Mouse (Mus musculus): Measurements from ENCODE around the gene Akap1.
A peak's percentile ranks its signal among the peaks of the same experiment; 100 is the strongest.

Akap1 gene

DNA sequence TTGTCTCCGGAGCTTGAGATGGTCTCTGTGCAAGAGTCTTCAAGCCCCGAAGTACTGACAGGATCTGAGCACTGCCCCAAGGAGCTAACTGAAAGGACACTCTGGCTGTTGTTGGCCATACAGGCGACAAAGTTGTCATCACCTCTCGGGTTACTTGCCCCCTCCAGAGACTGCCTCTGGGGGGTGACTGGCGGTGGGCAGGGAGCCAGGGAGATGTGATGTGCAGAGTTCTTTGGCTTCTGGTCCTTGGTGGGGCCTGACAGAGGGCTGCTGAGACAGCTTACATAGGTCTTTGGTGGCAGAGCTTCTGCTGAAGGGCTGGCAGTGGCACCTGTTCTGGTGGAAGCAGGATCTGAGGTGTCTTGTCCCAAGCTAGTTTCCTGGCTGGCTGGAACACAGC, 20.0 kb downstream of the Akap1 start:
- DNase-seq (ENCODE audit: low read depth, low spot score): no peak

DNA sequence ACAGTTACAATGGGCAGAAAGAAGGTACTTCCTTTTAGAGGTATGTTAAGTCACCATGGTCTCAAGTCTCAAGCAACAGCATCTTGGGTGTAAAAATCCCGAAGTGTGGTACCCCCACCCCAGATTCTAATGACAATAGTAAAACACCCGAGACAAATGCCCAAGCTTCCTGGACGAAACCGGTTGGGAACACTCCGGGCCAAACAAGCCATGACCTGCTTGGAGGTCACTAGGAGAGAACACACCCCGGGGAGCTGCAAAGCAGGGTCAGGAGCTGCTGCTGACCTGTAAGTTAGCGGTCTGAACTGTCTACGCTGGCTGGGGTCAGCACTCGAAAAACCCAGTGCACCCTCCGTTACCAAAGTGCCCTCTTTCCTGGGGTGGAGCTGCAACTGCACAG, 21.1 kb downstream of the Akap1 start:
- no peak for DNase-seq (ENCODE audit: low read depth, low spot score)

DNA sequence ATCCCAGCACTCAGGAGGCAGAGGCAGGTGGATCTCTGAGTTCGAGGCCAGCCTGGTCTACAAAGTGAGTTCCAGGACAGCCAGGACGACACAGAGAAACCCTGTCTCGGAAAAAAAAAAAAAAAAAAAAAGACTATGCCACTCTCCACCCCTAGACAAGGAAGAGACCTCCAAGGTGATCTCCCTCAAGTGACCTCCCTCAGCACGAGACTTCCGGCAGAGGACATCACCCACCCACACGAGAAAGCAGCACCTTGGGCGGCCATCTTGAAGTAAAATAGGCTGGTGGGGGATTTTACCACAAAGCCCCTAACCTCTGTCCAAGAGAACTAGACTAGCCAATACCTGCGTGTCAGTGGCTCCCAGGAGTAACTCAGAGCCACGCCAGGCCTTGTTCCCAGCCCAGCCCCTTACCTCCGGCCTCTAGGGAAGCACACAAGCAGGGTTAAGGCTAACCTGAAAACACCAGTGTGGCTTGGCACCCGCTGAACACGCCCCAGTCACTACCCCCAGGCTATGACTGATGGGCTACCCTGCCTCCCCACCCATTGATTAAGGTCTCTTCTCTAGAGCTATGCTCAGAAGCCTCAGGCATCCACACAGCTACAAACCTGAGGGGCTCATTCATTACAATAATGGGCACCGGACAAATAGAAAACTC, 21.9 kb downstream of the Akap1 start:
- no peak for DNase-seq (ENCODE audit: low read depth, low spot score)

DNA sequence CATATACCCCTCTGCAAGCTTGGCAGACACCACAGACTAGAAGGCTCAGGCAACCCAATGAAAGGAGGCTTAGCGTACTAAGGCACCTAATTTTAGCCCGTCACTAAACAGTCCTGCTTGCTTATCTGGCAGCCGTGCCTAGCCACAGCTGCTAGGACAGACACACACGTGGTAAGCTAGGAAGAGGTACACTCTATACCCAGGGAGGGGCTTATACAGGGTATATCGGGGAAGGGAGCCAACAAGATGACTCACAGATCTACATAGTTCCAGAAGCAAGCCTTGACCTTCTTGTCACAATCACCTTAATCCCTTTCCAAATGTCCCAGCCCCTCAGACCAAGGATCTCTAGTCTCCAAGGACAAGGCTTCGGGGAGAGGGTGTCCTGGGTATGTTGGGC, 23.0 kb downstream of the Akap1 start:
- peak; percentile 61 for DNase-seq (ENCODE audit: low read depth, low spot score)

DNA sequence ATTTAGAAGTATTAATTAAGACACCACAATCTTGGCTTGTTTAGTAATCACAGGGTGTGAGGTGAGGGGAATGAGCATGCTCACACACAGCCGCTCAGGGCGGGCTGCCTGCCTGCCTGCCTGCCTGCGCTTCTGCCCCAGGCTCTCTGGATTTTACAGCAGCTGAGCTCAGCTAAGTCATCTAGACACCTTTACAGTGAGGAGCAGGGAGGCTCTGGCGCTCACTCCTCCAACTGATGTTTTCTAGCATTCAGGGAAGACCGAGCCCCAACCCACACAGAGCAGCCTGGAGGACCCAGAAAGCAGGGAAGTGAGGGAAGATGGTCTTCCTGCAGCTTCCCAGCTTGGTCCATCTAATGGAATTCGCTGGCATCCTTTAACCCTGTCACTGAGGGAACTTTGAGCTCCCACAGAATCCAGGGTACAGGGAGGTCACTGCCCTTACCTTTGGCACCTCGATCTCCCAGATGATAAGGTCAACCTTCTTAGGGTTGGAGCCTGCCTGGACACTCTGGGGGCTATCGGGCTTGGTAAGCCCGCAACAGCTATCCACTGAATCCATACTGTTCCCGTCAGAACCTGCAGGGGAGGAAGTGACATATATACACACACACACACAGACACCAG, 23.5 kb downstream of the Akap1 start:
- DNase-seq (ENCODE audit: low read depth, low spot score): peak; percentile 65

DNA sequence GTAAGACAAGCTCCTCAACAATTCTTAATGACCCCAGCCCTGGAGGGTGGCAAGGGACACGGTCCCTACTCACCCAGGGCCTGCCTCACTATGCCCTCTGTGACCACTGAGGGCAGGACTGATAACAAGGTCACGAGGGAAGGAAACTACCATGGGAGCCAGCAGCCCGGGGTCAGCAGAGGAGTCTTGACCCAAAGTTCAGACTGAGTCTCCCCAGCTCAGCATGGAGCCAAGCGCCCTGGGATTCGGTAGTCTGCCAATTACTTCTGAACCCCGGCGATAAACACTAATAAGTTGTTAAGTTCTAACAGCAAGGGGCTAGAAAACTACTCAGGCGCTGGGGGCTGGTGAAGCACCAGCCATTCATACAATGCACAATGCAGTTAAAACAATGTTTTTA, 24.1 kb downstream of the Akap1 start:
- no peak for DNase-seq (ENCODE audit: low read depth, low spot score)

DNA sequence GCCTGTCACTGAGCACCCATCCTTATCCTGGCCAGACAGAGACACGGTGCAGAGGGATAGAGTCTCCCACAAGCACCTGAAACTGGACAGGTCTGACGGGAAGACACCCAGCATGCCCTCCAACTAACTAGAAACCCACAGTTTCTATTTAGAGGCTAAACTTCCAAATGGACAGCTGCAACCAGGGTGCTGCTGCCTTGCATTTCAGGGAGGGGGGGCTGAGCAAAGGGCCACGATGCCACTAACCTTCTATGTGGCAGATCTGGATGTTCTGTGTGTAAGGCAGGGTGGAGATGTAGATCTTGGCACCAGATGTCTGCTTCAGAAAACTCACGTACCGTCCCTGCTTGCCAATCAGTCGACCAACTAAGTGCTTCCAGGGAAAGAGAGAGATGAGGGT, 25.0 kb downstream of the Akap1 start:
- DNase-seq (ENCODE audit: low read depth, low spot score): no peak

DNA sequence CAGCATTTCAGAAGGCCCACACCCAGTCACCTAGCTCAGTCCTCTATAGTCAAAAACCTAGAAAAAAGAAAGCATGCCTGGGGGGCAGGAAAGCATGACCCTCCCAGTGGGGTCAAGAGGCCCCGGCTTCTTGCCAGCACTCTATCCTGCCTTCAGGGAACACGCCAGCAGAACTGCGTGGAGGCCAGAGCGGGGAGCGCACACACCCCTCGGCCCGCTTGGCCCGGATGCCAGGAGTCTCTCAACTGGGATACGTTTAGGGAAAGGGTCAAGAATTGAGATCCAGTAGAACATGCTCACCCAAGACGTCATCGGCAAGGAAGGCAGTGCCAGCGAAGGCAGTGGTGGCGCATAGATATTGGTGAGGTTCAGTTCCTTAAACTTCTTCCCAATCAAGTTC, 25.8 kb downstream of the Akap1 start:
- DNase-seq (ENCODE audit: low read depth, low spot score): no peak

DNA sequence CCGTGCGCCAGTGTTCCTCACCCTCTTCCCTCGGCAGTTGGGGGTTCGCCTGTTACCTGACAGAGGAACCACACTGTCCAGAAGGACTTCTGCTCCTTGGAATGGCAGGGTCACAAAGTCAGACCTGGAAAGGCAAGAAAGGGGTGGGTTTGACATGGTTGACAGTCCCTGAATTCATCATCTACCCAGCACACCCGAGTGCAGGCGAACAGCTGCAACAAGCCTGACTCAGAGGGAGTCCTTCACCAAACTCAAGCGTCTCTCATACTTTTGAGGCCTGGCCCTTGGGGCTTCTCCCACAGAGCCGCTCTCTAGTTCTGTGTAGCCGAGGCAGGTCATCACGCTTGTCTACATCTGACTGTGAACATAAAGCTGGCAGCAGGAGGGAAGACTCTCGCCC, 29.8 kb downstream of the Akap1 start:
- no peak for DNase-seq (ENCODE audit: low read depth, low spot score)

DNA sequence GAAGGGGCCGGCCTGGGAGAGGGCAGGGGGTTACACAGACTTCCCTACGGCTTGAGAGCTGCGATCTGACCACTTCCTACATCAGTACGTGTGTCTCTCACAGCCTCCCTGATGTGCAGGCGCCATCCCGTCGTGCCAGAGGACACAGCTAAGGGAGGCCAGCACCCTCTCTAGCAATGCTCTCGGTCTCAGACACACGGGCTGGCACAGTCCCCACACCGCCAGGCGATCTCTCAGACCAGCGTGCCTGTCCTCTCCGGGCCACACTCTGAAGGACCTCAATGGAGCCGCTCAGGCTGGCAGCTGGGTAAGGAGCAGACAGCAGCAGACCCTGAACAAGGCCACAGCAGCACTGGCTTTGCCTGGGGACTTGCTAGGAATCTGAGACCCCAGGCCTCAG, 30.3 kb downstream of the Akap1 start:
- no peak for DNase-seq (ENCODE audit: low read depth, low spot score)

DNA sequence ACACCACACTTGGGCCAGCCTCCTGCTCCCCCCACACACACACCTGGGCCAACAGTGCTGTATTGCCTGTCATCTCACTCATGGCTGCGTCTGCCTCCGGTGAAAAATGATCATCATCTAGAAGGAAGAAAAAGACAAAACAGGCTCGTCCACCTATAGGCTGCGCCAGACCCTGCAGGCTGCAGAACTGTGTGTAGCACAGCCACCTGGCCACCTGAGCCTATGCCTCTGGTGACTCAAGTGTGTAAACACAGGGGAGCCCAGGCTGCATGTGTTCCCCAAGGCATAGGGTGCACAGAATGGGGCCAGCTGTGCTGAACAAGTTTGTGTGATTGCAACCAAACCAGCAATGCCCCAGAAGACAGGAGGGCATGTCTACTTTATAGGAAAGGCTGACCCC, 31.3 kb downstream of the Akap1 start:
- DNase-seq (ENCODE audit: low read depth, low spot score): no peak

DNA sequence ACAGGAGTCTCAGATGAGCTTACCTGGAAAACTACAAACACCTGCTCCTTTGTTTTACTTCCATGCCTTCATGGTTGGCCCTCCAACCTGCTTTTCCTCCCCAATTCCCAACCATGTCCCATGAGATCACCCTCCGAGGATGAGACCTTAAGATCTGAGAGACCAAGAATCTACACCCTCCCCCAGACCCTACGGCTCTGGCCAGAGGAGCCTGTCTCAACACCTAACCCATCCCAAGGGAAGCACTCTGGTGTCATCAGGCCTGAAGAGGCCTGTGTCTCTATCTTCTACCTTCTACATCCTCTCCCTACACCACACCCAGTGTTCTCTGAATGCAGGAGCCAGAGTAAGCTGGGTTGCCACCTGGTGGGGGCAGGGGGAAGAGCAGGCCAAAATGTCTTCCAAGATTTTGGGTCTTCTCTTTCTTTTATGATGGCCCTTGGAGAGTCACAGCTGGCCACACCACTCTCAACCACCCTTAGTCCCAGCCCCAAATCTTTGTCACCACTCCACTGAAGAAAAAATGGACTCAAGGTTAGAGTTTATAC, 34.1 kb downstream of the Akap1 start:
- DNase-seq (ENCODE audit: low read depth, low spot score): peak; percentile 42

DNA sequence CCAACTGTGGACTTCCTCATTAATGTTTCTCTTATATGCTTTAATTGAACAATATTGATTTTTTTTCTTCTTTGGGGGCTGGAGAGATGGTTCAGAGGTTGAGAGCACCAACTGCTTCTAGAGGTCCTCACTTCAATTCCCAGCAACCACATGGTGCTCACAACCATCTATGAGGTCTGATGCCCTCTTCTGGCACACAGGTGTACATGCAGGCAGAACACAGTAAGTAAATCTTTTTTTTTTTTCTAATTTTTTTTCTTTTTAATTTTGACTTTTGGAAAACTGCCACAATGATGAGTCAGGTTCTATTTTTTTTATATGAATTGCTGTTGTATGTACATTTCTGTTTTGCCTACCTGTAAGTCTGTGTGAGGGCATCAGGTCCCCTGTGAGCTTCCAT, 35.9 kb downstream of the Akap1 start:
- no peak for DNase-seq (ENCODE audit: low read depth, low spot score)

DNA sequence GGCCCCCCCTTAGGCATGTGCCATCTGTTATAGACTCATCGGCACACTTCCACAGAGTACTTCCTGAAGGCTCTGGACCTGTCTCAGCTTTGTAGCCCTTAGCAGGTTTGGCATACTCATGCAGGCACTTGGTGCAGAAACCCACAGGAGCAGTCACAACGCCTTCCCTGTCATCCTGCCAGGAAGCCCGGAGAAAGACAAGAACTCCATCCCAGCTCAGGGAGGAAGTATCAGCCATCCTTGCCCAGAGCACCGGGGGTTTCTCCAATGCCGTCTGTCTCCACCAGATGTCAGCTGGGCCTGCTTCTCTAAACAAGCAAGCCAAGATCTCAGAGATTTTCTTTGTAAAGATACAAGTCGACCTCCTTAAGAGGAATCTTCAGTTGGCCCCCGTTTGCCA, 38.5 kb downstream of the Akap1 start:
- peak; percentile 61 for DNase-seq (ENCODE audit: low read depth, low spot score)

DNA sequence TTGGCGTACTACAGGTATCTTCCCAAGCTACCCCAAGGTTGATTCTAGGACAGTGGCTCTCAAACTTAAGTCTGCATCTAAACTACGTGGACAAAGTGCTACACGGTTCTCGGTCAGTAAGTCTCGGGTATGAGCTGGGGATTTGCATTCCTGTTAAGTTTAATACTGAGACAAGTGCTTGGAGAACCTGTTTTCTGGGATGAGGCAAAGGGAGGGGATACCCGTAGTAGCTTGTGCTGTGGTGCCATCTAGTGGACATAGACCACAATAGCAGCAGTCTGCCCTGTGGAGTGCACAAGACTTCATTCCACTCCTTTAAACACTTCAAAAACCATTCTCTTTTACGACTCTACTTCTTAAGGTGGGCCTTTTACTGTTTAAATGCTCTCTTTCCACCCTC, 41.4 kb downstream of the Akap1 start:
- peak; percentile 90 for DNase-seq (ENCODE audit: low read depth, low spot score)

DNA sequence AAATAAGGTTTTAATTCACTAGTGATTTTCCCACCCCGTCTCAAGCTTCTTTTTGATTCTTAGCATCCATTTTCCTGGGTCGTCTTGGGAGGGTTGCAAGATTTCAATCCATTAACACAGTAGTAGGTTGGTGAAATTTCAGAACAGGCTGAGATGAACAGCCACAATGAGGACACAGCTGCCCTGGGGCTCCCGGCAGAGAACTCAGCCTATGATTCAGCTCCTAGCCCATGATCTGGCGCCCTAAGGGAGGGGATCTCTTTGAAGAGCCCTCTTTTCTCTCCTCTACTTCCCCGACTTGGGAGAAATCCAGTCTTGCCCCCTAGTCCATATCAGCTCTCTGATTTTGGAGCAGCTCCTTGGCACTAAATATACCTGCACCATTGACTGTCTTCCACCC, 41.9 kb downstream of the Akap1 start:
- peak; percentile 27 for DNase-seq (ENCODE audit: low read depth, low spot score)

DNA sequence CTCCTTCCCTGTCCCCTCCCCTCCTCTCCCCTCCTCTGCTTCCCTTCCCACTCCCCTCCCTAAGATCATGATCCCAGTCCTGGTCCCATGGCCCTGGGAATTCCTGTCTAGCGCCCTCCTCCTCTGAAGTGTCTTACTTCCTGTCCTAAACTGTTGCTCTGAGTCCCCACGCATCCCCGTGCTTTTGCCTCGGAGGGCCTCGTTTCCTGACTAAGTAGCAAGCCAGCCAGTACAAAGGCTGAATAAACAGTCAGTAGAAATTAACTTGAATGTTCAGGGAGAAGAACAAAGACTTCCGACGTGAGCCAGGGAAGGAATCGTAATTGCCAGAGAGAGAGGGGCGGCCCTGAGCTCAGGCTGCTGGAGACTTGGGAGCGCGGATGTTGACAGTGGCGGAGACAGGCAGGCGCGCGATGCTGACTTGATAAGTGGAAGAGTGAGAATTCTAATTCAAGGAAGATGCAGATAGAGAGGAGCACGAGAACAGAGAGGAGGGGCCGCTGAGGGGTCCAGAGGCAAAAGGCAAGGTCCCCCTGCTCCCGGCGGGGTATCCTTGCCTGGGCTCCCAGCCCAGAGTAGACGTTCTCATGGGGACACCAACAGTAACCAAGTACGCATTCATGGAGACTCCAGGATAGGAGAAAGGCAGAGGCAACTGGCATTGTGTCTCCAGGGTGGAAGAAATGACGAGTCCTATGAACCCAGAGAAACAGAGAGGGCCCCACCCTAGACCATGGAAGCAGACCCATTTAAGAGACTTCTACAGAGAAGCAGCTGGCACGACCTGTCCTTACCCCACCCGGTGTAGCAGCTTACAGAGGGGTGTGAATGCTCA, 43.4 kb downstream of the Akap1 start:
- no peak for DNase-seq (ENCODE audit: low read depth, low spot score)

DNA sequence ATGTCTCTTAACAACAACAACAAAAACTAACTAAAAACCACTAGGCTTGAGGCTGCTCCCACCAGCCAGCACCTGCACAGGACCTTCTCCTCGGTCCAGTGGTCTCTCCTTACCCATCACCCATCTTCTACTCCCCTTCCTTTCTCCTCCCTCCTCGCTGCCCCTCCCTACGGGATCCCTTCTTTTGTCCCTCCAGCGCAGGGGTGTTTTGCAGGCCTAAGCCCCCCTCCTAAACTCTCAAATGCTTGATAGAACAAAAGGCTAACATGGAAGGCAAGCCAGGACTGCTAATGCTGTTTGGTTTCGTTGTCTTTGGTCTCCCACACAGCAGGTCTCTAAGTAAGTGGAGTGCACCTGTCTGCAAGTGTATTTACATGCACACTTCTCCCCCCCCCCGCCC, 44.1 kb downstream of the Akap1 start:
- no peak for DNase-seq (ENCODE audit: low read depth, low spot score)

DNA sequence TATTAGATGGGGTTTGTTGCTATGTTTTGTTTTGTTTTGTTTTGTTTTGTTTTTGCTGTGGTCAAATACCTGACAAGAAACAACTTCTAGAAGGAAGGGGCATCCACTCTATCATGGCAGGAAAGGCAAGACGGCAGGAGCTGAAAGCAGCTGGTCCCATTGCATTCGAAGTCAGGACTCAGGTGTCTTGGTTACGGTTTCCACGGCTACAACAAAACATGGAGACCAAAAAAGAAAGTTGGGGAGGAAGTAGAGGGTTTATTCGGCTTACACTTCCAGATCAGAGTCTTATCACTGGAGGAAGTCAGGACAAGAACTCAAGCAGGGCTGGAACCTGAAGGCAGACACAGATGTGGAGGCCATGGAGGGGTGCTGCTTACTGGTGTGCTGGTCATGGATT, 47.3 kb downstream of the Akap1 start:
- no peak for DNase-seq (ENCODE audit: low read depth, low spot score)

DNA sequence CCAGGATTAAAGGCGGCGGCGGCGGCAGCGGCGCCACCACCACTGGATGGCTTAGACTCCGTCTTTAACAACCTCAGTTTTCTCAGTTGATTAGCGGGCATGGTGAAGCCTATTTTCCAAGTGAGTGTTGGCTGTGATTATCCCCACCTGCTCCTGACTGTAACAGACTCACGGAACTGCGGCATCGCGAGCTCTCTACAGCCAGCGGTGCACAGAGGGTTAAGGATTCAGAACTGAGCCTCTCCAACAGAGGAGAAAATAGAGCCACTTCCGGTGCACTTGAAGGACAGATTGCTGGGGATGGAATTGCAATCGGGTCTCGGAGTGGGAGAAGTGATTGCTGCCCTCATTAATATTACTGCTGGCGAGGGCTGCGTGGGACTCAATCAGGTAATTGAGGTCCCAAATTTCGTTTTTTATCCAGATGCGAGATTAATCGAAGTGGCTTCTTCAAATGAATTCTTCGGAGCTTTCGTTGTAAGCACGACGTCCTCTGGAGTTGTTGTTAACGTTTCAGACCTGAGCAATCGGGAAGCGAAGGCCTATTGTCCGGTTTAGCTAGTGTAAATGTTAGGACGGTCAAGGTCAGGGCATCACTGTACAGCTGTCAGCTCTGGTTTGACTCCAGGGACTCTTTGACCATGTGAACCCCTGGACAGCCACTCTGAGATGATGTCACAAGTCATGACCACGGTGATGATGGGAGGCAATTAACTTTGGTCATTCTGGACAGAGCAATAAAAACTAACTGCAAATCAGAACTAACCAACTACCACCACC, 61.0 kb downstream of the Akap1 start:
- DNase-seq (ENCODE audit: low read depth, low spot score): peak; percentile 33

DNA sequence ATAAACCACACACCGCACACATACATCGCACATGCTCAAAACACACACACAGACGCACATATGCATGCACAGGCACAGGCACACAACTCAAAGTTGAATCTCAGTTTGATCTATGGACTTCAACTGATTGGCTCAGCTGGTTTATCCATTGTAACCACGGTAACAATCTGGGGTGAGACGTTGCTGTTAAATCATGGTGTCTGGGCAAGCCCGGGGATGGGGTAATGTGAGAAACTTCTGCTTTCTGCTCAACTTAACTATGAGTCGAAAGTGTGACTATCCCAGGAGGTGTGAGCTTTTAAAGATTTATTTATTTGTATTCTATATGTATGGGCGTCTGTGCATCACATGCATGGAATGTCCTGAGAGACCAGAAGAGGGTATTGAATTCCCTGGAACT, 68.2 kb downstream of the Akap1 start:
- no peak for DNase-seq (ENCODE audit: low read depth, low spot score)

DNA sequence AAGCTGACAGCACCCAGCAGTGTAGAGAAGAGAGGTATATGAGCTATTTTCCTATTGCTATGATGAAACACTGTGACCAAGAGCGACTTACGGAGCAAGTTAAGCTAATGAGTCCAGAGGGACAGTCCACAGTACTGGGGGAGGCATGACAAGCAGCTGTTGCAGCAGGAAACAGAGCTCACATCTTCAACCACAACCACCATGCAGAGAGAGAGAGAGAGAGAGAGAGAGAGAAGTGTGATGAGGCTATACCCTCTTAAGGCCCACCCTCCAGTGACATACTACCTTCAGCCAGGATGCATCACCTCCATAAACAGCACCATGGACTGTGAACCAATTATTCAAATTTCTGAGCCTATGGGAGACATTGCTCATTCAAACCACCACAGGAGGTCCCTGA, 74.5 kb downstream of the Akap1 start:
- DNase-seq (ENCODE audit: low read depth, low spot score): no peak
